Mouse (Mus musculus) spleen, postnatal 14 days (tissue): ENCODE results near the gene Peak1.

Experiments
- DNase-seq, 2 experiments: peaks; one replicate each; pipeline ENCODE4 v3.0.0; 2021 to 2022; ENCODE audit warnings: low spot score in 2 of 2

Peak1 gene

GRCm38 (mm10) chr9:56200200-56200599, 217.7 kb downstream of the Peak1 start:
- DNase-seq = no peak

GRCm38 (mm10) chr9:56196921-56197320, 220.9 kb downstream of the Peak1 start:
- DNase-seq = no peak

GRCm38 (mm10) chr9:56195193-56195592, 222.7 kb downstream of the Peak1 start:
- DNase-seq = no peak

GRCm38 (mm10) chr9:56191498-56192455, 226.1 kb downstream of the Peak1 start:
- DNase-seq = no peak

- DNase-seq = no peak
These were observed 237.6 kb downstream of the Peak1 start for GRCm38 (mm10) chr9:56180118-56180781.

GRCm38 (mm10) chr9:56179416-56180117, 238.3 kb downstream of the Peak1 start:
- DNase-seq = no peak

GRCm38 (mm10) chr9:56177354-56177753, 240.5 kb downstream of the Peak1 start:
- no peak for DNase-seq

- no peak for DNase-seq
These were observed 242.6 kb downstream of the Peak1 start for GRCm38 (mm10) chr9:56175316-56175715.

GRCm38 (mm10) chr9:56167690-56168089, 250.2 kb downstream of the Peak1 start:
- no peak for DNase-seq

- no peak for DNase-seq
These were observed 251.7 kb downstream of the Peak1 start for GRCm38 (mm10) chr9:56166161-56166560.

GRCm38 (mm10) chr9:56165377-56165776, 252.5 kb downstream of the Peak1 start, which contains the start of gene Tspan3:
TSS of gene Tspan3 (minus strand) at chr9:56165477.
- no peak for DNase-seq

GRCm38 (mm10) chr9:56160341-56161141, 257.3 kb downstream of the Peak1 start:
- peak; percentile 52 to 65 for DNase-seq

GRCm38 (mm10) chr9:56159456-56159855, 258.4 kb downstream of the Peak1 start:
- DNase-seq = no peak

- no peak for DNase-seq
These were observed 259.8 kb downstream of the Peak1 start for GRCm38 (mm10) chr9:56158077-56158476.

- DNase-seq = no peak
These were observed 263.3 kb downstream of the Peak1 start for GRCm38 (mm10) chr9:56154572-56154971.

- DNase-seq = no peak
These were observed 265.3 kb downstream of the Peak1 start for GRCm38 (mm10) chr9:56152482-56153007.

GRCm38 (mm10) chr9:56151745-56152481, 266.0 kb downstream of the Peak1 start:
- DNase-seq = no peak
